Mouse (Mus musculus): ENCODE measurements around the gene Serpina12.

Gene Serpina12

GRCm38 (mm10) chr12:104044343-104044742 lies at the start of gene Serpina12:
Gene Serpina12 (minus strand): TSS chr12:104044443.
- DNase-seq: no peak

GRCm38 (mm10) chr12:104091303-104091702 lies 47.1 kb upstream of the Serpina12 start:
- no peak for DNase-seq

DNA sequence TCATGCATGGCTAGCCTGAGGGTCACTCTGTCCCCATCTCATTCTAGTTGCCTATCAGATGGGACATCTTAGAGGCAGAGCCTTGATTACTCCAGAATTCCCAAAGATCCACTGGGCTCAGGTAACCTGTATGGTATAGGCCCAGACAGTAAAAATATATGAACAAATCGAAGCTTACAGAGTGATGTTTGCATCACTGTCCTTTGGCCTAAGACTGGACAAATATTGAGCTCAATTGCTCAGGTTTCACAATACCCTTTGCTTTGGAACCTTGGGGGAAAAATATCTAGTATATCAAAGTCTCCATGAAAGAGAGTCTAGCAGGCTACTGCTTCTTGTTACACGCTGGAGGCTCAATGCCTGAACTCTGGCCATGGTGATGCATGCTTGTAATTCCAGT lies 45.9 kb upstream of the Serpina12 start:
- DNase-seq: no peak

DNA sequence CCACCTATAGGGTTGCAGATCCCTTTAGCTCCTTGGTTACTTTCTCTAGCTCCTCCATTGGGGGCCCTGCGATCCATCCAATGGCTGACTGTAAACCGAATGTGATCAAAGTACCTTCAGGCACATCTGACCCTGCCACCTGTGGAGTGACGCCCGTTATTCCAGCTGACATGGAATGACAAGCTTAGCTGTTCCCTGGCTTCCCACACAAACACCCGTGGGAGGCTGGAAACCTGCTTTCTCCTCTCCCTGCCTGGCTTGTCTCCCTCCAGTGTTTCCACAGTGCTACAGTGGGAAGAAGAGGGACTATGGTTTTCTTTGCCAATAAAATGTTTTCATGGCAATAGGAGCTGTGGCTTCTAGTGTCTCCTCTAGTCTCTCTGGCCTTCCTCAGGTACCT lies 28.0 kb upstream of the Serpina12 start:
- DNase-seq: no peak

- DNase-seq: no peak
Measured at GRCm38 (mm10) chr12:104071708-104072107, 27.5 kb upstream of the Serpina12 start.

DNA sequence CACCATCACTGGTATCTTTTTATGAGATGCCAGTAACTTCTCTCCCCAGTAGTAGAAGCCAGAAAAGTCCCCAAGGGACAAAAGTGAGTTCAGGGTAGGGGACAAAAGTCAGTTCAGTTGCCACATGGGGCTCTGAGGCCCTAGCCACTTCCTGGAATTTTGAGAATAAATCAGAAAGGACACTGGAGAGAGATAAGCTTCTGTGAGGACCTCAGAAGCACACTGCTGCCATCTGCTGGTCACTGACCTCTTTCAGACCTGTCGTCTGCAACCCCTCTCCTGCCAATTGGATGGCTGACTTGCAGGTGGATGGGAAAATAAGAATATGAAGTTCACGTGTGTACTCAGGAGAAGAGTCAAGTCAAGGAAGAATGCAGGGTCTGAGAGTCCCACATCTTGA lies 25.4 kb upstream of the Serpina12 start:
- DNase-seq: peak; percentile 76

DNA sequence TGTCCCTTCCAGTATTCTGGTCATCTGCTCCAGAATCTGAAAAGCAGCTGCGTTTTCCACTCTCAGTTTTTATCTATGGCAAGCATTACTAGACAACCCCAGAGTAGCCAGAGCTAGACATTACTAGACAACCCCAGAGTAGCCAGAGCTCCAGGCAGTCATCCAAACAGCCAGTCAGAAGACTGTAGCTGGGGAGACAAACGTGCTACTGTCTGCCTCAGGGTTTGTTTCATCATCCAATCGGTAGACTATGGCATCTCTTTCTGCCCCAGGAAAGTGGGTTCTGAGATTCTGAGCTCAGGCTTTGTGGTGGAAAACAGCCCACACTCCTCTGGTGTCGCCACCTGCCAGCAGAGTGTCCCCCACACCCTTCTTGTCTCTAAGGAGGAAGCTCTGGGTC lies 23.3 kb upstream of the Serpina12 start:
- DNase-seq: peak; percentile 36

- DNase-seq: peak; percentile 61
Measured at GRCm38 (mm10) chr12:104066241-104066640, 22.0 kb upstream of the Serpina12 start.

GRCm38 (mm10) chr12:104064996-104065395 lies 20.8 kb upstream of the Serpina12 start:
- DNase-seq: no peak

DNA sequence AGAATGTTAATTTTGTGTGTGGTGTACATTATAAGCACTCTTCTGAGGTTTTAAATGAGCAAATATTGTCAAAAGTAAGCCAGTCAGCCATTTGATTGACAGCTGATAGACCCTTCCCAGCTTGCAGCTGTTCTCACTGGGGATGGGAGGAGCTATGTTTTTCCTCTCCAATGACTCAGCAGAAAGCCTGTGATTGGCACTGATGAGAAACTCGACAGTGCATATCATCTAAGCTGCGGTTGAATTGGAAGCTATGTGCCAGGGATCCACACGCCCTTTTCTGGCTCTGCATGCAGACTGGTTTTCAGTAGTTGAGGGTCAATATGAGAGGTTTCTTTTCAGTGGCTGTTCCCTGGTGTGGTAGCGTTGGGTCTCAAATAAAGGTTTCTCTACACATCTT lies 20.3 kb upstream of the Serpina12 start:
- no peak for DNase-seq

- DNase-seq: no peak
Measured at GRCm38 (mm10) chr12:104061862-104062261, 17.6 kb upstream of the Serpina12 start.

DNA sequence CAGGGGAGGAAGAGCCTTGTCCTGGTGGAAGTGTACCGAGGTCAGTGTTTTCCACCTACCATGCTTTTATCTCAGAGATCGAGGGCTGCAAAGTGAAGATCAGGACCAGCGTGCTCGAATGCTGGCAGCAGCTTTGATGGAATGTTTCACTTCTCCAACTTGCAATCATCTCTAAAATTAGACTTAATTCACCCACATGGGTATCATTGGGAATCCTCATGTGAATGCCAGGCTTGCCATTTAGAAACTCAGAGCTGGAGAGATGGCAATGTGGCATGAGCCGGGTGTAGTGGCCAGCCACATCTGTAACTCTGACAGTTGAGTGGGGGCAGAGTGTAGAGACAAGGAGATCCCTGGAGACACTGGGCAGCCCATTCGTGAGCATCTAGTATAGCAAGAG lies 15.9 kb upstream of the Serpina12 start:
- DNase-seq: no peak

- no peak for DNase-seq
Measured at GRCm38 (mm10) chr12:104057531-104057930, 13.3 kb upstream of the Serpina12 start.

- no peak for DNase-seq
Measured at GRCm38 (mm10) chr12:104057050-104057449, 12.8 kb upstream of the Serpina12 start.

- no peak for DNase-seq
Measured at GRCm38 (mm10) chr12:104055755-104056154, 11.5 kb upstream of the Serpina12 start.

GRCm38 (mm10) chr12:104053995-104054394 lies 9.8 kb upstream of the Serpina12 start:
- no peak for DNase-seq

DNA sequence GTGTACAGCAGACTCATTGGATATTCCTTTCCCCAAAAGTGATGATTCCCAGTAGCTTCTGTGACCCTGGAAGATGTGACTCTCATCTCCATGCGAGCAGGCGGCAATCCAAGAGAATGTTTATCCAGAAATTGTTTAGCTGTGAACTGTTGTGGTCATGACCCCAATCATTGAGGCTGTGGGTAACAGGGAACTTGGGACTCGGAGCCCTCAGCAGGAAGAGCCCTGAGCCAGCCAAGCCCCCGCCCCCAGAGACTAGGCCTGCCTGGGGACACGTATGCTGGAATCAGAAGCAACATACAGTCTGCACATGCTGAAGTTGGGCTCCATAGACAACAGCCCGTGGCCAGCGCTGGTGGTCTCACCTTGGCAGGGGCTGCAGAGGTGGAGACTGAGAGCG lies 1.5 kb upstream of the Serpina12 start:
- no peak for DNase-seq

GRCm38 (mm10) chr12:104042753-104043152 lies 1.5 kb downstream of the Serpina12 start:
- DNase-seq: no peak

- no peak for DNase-seq
Measured at GRCm38 (mm10) chr12:104041401-104041800, 2.8 kb downstream of the Serpina12 start.

DNA sequence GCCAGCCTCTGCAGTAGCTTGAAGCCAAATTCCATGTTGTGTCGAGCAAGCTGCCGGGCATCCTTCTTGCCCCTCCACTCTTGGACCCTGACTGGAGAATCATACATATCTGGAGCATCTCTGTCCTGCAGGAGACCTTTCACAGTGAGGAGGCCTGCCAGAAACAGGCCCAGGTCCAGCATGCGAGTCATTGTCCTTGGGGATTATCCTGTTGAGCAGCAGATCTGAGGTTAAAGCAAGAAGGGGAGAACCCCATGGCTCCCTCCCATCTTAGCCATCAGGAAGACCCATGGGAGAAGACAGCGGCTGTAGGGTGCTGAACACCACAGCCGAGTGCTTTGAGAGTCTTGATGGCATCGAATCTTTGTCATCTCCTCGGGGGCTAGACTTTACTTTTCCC lies 6.1 kb downstream of the Serpina12 start:
- no peak for DNase-seq

DNA sequence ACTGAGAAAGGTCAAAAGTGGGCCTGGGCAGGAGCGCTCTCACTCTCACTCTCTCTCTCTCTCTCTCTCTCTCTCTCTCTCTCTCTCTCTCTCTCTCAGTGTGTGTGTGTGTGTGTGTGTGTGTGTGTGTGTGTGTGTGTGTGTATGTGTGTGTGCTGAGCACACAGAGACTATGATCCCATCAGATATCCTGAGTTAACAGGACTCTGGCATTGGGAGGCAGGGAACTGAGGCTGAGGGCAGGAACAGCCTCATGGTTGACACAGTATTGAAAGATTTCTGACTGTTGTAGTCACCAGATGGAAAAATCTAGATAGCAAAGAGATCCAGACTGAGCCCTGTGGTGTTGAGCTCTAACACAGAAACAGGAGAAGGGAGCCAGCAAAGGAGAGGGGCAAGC lies 10.5 kb downstream of the Serpina12 start:
- no peak for DNase-seq

DNA sequence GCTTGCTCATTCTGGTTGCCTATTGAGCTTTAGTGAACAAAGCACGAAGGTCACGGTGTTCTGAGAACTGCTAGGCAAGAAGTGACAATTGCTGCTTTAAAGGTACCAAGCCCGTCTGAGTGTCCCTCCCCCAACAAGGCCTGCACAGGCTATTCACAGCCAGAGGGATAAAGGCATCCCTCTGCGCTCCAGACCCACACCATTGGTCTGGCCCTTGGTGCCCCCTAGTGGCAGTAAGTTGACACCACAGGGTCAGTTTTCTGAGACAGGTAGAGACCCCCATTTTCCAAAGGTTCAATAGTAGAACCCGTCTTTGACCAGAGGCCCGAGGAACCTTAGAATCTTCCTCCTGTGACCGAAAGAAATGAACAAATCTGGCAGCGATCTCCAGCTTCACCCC lies 14.3 kb downstream of the Serpina12 start:
- peak; percentile 40 for DNase-seq

DNA sequence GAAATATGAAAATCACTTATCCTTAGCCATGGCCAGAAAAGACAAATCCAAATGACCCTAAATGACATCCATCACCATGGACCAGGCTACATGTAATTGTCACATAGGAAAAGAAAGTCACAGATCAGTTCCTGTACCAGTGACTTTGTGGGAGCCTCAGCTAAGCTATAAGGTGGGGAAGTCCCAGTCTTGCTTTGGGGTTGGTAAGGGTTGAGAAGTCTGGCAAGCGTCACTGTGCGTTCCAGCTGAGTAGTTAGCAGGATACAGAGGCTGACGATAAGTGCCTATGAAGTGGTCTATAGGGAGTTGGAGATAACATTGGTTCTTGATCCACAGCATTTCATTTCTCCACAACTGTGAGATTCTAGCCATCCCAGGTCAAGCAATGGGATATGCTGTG lies 29.0 kb downstream of the Serpina12 start:
- no peak for DNase-seq

DNA sequence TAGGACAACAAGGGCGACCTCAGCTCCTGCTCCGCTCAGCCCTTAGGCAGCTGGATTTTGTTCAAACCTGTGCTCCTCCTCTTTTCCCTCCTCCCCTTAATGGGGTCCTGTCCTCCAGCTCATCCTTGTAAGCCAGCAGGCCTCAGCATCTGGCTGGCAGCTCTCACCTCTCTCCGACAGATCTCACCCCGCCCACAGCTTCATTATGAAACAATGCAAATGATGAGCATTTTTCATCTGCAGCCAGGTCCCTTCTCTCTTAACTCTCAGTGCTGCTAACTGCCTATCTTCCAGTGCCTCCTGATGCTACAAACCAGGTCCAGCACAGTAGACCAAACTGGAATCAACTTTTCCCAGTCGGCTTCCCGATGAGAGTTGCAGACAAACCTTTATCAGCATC lies 30.6 kb downstream of the Serpina12 start, which contains the start of gene Serpina9:
Gene Serpina9 (minus strand): TSS at position 136 of the 400 bp plus-strand sequence.
- no peak for DNase-seq

DNA sequence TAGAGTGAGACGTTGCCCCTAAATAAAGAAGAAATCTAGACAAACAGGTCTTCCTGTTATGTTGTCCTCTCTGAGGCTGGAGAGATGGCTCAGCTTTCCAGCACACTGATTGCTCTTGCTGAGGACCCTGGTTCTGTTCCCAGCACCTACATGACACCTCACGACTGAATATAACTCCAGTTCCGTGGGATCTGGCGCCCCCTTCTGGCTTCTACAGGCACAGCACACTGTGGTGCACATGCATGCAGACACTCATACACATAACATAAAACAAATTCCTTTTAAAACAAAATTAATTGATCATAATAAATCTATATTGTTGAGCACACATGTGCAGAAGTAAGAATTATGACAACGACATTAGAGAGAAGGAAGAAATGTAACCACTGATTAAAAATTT lies 39.6 kb downstream of the Serpina12 start:
- no peak for DNase-seq

DNA sequence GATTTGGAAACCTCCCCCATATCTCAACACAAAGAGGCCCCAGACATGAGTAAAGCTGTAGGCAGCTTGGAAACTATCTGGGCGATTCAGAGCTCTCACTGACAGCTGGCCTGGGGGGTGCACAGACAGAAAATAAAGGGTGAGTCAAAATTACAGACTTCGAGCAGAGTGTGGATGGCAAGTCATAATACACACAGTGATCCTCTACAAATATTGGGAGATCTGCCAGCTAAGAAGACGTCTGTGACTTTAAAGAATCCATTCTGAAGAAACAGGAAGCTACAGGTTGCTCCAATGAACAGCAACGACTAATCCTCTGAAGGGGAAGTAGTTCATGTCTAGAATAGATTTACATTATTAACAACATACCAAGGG lies 41.0 kb downstream of the Serpina12 start:
- no peak for DNase-seq
